Mouse (Mus musculus) kidney, postnatal 4 days (tissue): ENCODE data around the gene Vsx1.

Source experiments
- DNase-seq, 2 experiments: peaks; one replicate each; pipeline ENCODE4 v3.0.0; 2021; ENCODE audit warnings: mixed read lengths in 2 of 2

The Vsx1 gene

GRCm38 (mm10) chr2:150689223-150689800, at the start of gene Vsx1:
TSS of gene Vsx1 (minus strand) at chr2:150689360.
- DNase-seq, result no peak

GRCm38 (mm10) chr2:150737881-150738280, 48.7 kb upstream of the Vsx1 start:
- DNase-seq, result no peak

DNA sequence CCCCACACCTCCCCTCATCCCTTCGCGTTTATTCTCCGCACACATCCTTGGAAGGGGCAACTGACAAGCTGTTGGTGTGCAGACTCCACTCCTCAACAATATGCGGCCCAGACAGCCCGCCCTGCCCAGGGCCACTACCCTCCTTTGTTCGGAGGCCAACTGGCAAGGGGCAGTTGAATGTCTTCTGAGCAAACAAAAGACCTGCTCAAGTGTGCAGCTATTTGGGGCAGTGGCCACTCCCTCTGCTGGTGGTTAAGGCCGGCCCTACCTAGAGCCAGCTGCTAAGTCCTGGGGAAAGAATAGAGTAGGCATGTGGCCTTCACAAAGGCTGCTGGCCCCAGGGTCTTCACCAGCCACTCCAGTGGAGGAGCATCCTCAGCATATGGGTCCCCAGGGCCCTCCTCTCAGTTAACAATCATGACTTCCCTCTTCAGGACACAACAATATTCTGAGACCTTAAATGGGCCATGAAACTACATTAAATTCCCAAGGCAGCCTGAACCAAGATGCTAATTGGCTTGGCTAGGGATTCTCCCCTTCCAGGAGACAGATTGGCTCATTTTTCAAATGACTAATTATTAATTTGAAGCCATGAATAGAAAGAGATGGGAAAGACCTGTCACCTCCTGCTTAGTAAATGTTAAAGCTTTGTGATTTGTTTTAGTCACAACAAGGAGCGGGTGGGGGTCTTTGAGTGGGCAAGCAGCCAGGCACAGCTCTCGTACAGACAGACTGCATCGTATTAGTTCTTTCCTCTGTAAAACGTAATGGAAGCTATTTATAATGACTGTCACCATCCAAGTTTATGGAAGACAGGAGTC, 46.8 kb upstream of the Vsx1 start:
- DNase-seq, result no peak

DNA sequence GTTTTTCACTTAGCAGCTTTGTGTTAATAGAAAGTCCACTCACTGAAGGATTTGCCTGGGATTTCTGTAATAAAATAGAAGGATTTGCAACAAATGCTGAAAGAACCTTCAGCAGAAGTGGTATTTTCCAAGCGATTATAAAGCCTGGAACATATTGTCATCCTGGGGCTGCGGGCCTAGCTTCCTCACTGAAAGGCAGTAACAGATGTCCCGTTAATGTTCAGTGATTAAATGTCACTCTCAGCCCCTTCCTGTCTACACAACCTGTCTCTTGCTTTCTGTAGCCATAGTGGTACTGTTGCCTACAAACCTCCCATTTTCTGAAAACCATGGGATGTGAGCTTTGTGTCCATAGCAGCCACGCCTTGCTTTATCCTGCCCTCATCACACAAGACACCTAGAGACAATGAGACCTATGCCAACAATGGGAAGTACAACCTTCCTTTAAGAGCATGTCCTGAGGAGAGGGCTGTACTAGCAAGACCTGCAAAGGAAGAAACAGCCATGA, 23.1 kb upstream of the Vsx1 start:
- no peak for DNase-seq

DNA sequence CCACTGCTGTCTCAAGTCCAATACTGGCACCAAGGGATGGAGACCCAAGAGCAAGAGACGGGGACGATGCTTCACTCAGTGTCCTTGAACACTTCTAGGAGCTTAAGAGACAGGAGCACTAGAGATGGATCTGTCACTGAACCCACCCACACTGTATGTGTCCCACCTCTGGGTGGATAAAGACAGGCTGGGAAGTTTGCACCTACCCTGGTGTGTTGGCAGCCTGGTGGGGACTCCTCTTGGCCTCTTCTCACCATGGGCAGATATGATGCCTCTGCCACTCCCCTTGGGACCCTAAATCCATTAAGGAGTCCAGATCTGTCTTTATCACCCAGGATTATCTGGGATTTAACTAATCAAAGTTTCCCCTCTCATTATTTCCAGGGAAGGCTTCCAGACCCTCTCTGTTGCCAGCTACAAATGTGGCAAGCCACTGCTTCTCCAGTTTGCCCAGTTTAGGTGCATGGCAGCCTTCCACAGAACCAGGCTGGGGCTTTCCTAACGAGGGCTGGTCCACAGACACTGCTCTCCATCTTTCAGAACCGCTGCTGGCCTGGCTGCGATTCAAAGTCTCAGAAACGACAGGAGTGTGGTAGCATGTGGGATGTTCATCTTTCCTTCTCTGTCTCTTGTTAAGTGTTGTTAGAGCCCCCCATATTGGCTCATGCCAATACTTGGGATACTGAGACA, 2.5 kb upstream of the Vsx1 start:
- no peak for DNase-seq

- DNase-seq, result no peak
Observed at GRCm38 (mm10) chr2:150690216-150690615, 1.1 kb upstream of the Vsx1 start.

DNA sequence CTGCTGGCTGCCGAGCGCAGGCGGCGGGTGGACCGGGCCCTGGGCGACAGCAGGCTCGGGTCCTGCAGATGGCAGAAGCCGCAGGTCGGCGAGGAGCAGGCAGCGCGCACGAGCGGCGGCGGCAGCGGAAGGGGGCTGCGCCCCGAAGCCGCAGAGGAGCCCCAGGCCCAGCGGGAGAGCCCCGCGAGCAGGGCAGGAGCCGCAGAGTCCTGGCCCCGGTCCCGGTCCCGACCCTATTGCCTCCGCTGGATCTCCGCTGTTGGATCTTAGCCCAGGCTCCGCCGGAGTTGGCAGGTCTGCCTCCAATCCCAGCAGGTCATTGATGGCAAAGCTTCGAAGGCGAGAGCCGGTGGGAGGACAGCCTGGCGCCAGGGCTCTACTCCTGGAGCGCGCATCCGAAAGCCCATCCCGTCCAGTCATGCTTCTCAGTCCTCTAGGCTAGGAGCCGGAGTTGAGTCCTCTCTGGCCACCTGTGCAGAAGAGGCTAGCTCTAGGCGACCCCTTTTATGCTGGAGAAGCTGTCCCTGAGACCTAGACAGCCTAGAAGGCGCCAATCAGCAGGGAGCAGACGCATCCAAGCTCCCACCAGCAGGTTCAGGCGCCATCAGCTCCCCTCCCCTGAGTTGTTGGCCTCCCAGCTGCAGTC, 496 bp downstream of the Vsx1 start:
- DNase-seq, result peak; percentile 25 to 36

GRCm38 (mm10) chr2:150687871-150688540, 1.2 kb downstream of the Vsx1 start:
- no peak for DNase-seq

DNA sequence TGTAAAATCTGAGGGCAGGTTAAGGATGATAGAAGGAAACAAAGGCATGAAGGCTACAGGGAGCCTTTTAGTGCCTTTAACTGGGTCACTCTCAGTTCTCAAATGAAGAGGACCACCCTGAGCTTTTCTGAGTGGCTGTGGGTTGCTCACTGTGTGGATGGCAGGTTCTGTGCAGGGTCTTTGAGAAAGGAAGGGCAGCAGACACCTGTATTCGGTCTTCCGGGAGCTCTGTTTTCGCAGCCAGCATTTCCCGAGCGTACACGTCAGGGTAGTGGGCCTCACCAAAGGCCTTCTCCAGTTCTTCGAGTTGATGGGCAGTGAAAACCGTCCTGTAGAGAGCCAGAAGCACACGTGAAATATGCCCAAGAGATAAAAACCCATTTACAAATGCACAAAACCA, 3.8 kb downstream of the Vsx1 start:
- no peak for DNase-seq

- no peak for DNase-seq
Observed at GRCm38 (mm10) chr2:150684451-150684850, 4.7 kb downstream of the Vsx1 start.

- no peak for DNase-seq
Observed at GRCm38 (mm10) chr2:150681581-150681980, 7.6 kb downstream of the Vsx1 start.

DNA sequence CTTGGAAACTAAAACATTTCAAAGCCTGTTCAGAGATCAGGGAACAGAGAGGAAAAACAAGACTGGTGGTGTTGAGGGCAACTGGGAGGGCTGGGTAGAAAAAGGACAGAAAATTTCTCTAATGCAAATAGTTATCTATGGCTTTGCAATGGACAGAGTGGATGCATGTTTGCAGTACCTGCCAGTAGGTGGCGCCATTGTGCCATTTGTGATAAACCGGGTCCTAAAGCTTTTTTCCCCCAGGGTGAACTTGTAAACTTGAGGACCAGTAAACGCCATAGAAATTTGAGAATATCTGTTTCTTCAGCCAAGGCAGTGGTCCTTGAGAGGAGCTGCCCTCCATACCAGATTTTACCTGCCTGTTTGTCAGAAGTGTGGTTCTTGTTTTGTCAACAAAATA, 10.8 kb downstream of the Vsx1 start:
- peak; percentile 87 to 88 for DNase-seq

- no peak for DNase-seq
Observed at GRCm38 (mm10) chr2:150675525-150675924, 13.6 kb downstream of the Vsx1 start.

- DNase-seq, result peak; percentile 72 to 78
Observed at GRCm38 (mm10) chr2:150674900-150675299, 14.3 kb downstream of the Vsx1 start.

DNA sequence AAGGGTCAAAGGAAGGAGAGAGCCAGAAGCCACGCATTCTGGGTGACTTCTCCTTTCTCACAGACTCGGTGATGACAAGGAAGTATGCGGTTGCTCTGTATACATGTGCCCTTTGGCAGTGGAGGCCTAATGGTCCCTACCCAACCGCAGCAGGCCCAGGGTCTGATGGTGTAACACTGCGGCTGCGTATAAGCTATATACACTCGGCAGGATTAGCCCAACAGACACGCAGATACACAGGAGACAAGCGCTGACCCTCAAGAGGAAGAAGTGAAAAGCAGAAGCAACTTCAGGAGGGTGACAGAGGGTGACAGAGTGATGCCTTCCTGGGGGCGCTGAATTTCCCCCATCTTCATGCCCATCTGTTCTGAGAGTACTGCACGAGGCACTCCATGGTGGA, 15.2 kb downstream of the Vsx1 start:
- DNase-seq, result no peak

DNA sequence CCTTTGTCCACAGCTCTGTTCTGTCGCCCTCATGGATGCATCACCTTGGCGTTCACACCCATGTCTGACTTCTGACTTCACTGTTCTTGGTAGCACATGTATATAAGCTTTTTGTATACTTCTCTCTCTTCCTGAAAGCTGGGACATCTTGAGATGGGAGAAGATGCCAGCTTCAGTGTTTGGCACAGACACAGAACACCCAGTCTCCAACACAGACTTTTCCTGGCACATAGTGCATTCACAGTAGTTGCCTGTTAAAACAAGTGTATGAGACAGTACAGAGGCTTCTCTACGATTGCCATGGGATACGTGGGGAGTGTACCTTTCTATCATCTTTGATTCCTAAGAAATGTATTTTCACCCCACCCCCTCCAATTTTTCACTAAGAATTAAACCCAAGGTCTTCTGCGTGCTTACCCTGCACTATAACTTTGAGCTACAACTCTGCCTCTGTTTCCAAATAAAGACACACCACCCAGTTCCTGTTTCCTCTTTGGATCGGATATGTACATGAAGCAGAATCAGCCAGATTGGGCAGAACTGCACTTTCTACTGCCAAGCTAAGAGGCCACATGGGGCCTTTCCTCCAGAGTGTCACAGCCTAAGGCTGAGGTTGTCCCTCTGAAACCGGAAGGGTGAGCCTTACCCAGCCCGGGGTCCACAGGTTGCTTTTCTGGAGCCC, 17.4 kb downstream of the Vsx1 start:
- no peak for DNase-seq

GRCm38 (mm10) chr2:150670926-150671325, 18.2 kb downstream of the Vsx1 start:
- no peak for DNase-seq

DNA sequence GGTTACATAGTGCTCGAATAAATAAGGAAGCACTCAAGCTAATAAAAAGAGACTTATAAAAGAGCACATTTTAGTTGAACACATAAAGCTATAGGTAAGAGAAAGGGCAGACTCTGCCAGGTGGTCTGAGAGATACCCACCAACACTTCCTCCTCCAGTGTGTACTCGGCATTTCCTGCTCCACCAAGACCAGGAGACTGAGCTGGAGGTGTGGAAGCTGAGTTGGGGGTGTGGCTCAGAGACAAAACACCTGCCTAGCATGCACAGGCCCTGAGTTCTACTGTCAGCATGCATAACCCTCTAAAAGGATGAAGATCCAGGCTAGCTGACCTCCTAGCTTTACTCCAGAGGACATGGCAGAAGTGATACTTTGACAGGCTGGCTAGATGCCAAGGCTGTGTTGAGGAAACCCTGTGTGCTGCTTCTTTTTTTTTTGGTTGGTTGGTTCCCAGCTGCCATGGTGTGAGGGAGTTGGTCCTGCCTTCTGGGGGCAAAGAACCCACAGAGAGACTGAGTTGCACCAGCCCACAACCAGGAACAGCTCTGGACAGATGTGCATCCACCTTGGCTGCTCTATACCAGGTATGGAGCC, 19.6 kb downstream of the Vsx1 start:
- peak in 1 of 2 experiments; percentile 33 for DNase-seq

GRCm38 (mm10) chr2:150668956-150669355, 20.2 kb downstream of the Vsx1 start:
- no peak for DNase-seq

GRCm38 (mm10) chr2:150667820-150668766, 21.1 kb downstream of the Vsx1 start, which contains the start of gene Acss1:
TSS of gene Acss1 (minus strand) at chr2:150668500.
- DNase-seq, result peak; percentile 73 to 82
